Mouse (Mus musculus) hindbrain, embryonic 15.5 days (tissue): ENCODE data around the gene Elof1. TPM values are rescaled to one million over a fixed set of nuclear protein-coding genes. Genes with fewer than 3 reads are reported as not detected.
A peak's percentile ranks its signal among the peaks of the same experiment; 100 is the strongest.

ENCODE experiments used
- ATAC-seq: fragments of 200-750 bp; cut with Nextera tagmentation; 2 replicates; pipeline ENCODE4 v1.8.0; 2017; ENCODE audit warnings: low read depth, moderate number of reproducible peaks, moderate TSS enrichment; ENCODE audit not compliant: low FRiP score
- H3K27ac ChIP-seq: fragments of 300-500 bp; sonication (generic); replicated peaks from 2 replicates; pipeline ENCODE4 v1.5.1; 2015; ENCODE audit warnings: mild to moderate bottlenecking, inconsistent platforms
- H3K27me3 ChIP-seq: fragments of 300-500 bp; sonication (generic); 2 replicates; pipeline ENCODE4 v1.6.1; 2015; ENCODE audit warnings: control low read depth, inconsistent platforms
- H3K36me3 ChIP-seq: fragments of 300-500 bp; sonication (generic); 2 replicates; pipeline ENCODE4 v1.6.1; 2015; ENCODE audit warnings: control low read depth, inconsistent platforms
- H3K4me1 ChIP-seq: fragments of 300-500 bp; sonication (generic); replicated peaks from 2 replicates; pipeline ENCODE4 v1.6.1; 2015; ENCODE audit warnings: control low read depth, inconsistent platforms
- H3K4me2 ChIP-seq: fragments of 300-500 bp; sonication (generic); 2 replicates; pipeline ENCODE4 v1.6.1; 2015; ENCODE audit warnings: moderate library complexity, mild to moderate bottlenecking, inconsistent platforms
- H3K4me3 ChIP-seq: fragments of 300-500 bp; sonication (generic); 2 replicates; pipeline ENCODE4 v1.5.1; 2015; ENCODE audit warnings: mild to moderate bottlenecking, inconsistent platforms
- H3K9ac ChIP-seq: fragments of 300-500 bp; sonication (generic); 2 replicates; pipeline ENCODE4 v1.6.1; 2015; ENCODE audit warnings: inconsistent platforms
- H3K9me3 ChIP-seq: fragments of 300-500 bp; sonication (generic); 2 replicates; pipeline ENCODE4 v1.6.1; 2016; ENCODE audit warnings: control low read depth, inconsistent platforms
- WGBS: fragments of 180-500 bp; shearing (Covaris S2); methylation state at CpG from one replicate; pipeline ENCODE4 v1.1.7; 2015; 5-methylcytosine and 5-hydroxymethylcytosine counted together
- polyA plus RNA-seq: library from polyadenylated mRNA; unstranded; fragments of >200 nt; fragmentation: Nextera tagmentation; extraction: Ambion mirVana; gene quantifications from 2 replicates; pipeline ENCODE4 v1.2.1, GENCODE M21; 2015

The Elof1 gene
- polyA plus RNA-seq, 1 experiment from 2014 or later = 183 TPM

DNA sequence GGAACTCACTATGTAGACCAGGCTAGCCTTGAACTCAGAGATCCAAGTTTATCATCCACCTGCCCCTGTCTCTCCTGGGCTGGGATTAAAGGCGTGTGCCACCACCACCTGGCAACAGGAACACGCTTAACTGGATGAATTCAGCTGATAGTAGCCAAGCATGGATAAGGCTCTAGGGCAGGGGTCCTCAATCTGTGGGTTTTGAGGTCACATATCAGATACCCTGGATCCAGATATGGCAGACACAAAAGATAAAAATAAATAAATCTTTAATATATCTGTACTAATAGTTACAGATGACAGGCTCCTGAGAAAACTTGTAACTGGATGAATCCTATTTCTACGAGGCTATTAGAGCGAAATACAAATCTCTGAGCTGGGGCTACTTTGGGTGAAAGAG is 1.3 kb downstream of the Elof1 start:
- H3K27me3 ChIP-seq = no peaks in the 10 kb centered on the region
- H3K9ac ChIP-seq = peak overlapping the region; percentile 62; the same call in 1 of the 2 replicates
- H3K4me3 ChIP-seq = peak overlapping the region; percentile 52
- WGBS = 80% methylated on average over 4 of the region's 4 CpGs
- H3K36me3 ChIP-seq = peaks cover 21% of the 10 kb centered on the region
- peaks cover 23% of the 10 kb centered on the region for H3K4me1 ChIP-seq
- no peak overlapping the region for H3K27ac ChIP-seq
- no peak for ATAC-seq
- no peaks in the 10 kb centered on the region for H3K9me3 ChIP-seq
- H3K4me2 ChIP-seq = peak overlapping the region; percentile 77

DNA sequence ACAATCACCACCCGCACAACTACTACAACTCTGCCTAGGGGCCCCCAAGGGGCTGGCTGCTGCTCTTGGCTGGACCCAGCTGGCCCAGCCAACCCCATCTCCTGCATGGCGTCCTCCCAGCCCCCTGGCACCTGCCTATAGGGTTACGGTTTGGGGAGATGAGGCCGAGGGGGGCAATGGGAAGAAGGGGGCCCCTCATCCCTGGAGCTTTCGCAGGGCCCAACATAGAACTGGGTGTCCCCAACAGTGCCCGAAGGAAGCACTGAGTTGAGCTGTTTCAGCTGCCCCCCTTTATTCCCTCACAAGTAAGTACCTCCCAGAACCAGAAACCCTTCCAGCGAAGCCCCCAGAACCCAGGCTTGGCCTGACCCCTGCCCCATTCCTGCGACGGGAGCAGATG is 8.8 kb downstream of the Elof1 start:
- Histone ChIP-seq H3K36me3 (peaks cover 18% of the 10 kb centered on the region), H3K27ac (no peak overlapping the region), H3K4me3 (no peak overlapping the region), H3K9ac (no peak overlapping the region), H3K4me1 (no peaks in the 10 kb centered on the region), H3K4me2 (no peak overlapping the region), H3K9me3 (no peaks in the 10 kb centered on the region), H3K27me3 (no peaks in the 10 kb centered on the region)
- 95% methylated on average over 9 of the region's 9 CpGs for WGBS
- peak; percentile 12; the same call in 1 of the 2 replicates for ATAC-seq

DNA sequence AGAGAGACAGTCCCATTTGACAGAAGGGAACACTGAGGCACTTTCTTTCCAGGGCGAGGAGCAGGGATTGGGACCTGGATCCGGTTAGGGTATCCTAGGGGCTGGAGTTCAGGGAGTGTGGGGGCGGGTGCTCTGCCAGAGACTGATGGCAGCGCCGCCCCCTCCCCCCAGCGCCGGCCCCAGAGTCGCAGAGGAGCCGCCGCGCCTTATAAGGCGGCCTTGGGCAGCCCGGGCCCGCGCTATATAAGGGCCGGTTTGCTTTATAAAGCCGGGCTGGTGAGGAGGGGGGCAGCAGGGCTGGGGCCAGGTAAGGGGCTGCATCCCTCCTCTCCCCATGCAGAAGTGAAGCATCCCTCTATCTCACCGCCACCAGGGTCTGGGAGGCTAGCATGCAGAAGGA is 17.1 kb downstream of the Elof1 start:
- Histone ChIP-seq H3K4me2 (no peak overlapping the region), H3K4me3 (no peak overlapping the region), H3K9me3 (no peaks in the 10 kb centered on the region), H3K9ac (no peak overlapping the region), H3K4me1 (no peaks in the 10 kb centered on the region; the same call in 1 of the 2 replicates), H3K27ac (no peak overlapping the region), H3K27me3 (peaks cover 33% of the 10 kb centered on the region), H3K36me3 (no peaks in the 10 kb centered on the region)
- ATAC-seq = no peak
- WGBS = 6% methylated on average over 18 of the region's 18 CpGs

DNA sequence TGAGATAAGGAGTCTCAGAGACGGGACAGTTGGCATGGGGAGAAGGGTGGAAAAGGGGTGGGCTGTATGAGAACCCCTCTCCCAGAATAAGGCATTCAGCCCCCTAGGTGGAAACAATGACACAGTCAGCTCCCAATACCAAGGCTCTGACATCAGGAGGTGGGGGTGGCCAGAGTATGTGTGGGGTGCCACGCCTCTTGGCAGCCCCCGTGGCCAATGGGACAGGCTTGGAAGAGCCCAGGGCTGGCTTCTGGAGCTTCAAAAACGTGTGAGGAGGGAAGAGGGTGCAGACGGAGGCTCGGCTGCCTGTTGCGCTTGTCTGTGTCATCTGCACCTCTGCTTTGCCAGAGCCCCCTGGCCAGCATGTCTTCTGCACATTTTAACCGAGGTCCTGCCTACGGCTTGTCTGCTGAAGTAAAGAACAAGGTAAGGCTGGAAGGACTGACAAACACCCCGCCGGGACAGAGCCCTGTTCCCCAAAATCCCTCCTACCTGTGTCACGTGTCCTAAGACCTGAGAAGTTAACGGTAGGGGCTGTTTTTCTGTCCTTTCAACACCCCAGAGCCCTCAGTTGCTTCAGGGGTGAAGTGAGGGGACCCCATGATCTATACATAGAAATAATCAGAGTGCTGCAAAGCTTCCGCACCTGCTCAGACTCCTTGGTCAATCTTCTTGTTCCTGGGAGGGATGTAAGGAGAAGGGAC is 17.8 kb downstream of the Elof1 start, which contains the start of gene Cnn1:
Gene Cnn1, plus strand, starts transcription at position 224 of the 704 bp plus-strand sequence.
- ATAC-seq = no peak
- no peaks in the 10 kb centered on the region; the same call in 1 of the 2 replicates for H3K4me1 ChIP-seq
- WGBS = 7% methylated on average over 14 of the region's 14 CpGs
- no peak within 1 kb of the TSS for H3K4me2 ChIP-seq
- H3K9ac ChIP-seq = no peak within 1 kb of the TSS
- H3K36me3 ChIP-seq = no peaks in the 10 kb centered on the region
- H3K27ac ChIP-seq = no peak within 1 kb of the TSS
- H3K4me3 ChIP-seq = no peak within 1 kb of the TSS
- peaks cover 33% of the 10 kb centered on the region for H3K27me3 ChIP-seq
- H3K9me3 ChIP-seq = no peaks in the 10 kb centered on the region

DNA sequence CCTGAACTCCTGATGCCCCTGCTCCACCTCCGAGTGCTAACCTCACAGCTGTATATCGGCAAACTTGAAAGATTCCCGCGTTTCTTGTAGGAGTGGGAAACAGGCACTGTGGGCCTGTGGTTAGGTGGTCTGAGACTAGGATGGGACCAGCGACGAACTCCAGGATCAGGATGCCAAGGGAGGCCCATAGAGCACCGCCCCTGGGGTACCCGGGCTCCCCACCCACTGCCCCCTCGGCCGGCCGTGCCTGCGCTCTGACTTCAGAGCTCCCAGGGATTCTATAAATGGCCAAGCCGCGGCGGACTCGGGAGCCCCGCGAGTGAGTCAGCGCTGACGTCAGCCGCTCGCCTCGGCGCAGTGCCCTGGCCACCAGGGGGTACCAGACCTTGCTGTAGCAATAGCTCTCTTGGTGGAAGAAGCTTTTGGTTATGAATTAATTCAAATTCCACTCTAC is 21.1 kb downstream of the Elof1 start:
- H3K4me1 ChIP-seq = no peaks in the 10 kb centered on the region; the same call in 1 of the 2 replicates
- ATAC-seq = peak; percentile 54; the same call in 1 of the 2 replicates
- peak overlapping the region; percentile 28 for H3K4me3 ChIP-seq
- H3K27ac ChIP-seq = no peak overlapping the region
- WGBS = 3% methylated on average over 24 of the region's 24 CpGs
- peaks cover 32% of the 10 kb centered on the region for H3K27me3 ChIP-seq
- H3K9ac ChIP-seq = peak overlapping the region; percentile 15; the same call in 1 of the 2 replicates
- H3K9me3 ChIP-seq = no peaks in the 10 kb centered on the region
- H3K36me3 ChIP-seq = no peaks in the 10 kb centered on the region
- peak overlapping the region; percentile 55 for H3K4me2 ChIP-seq

DNA sequence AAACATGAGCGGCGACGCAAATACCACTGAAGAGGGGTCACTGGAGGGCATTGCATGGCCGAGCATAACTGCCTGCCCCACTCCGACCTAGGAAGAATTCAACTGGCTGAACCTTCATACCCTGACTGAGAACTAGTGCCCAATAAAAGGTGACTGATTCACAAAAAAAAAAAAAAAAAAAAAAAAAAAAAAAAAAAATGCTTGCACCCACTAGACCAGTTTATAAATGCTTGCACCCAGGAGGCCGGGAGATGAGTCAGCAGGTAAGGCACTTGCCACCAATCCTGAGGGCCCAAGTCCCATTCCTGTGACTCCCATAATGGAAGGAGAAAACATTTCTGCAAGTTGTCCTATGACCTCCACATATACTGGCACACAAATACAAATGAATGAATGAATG is 24.2 kb downstream of the Elof1 start:
- WGBS = 92% methylated on average over 6 of the region's 6 CpGs

DNA sequence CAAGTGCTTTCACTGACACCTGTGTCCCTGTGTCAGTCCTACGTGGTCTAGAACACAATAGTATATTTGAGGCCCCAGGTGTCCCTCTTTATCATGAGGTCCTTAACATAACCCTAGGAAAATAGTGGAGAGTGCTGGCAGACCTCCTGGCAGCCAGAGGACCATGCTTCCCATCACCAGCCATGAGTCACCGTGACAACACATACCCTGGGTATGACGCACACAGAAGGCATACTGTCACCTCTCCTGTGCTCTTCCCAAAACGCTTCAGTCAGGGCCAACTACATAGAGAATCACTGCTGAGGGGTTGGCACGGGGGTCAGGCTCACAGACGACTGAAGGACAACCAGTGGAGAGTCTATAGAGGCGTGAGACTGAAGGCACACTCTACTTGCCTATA is 27.0 kb downstream of the Elof1 start:
- Histone ChIP-seq H3K27me3 (peaks cover 2% of the 10 kb centered on the region; the same call in 1 of the 2 replicates), H3K36me3 (no peaks in the 10 kb centered on the region), H3K9ac (no peak overlapping the region), H3K4me3 (no peak overlapping the region), H3K9me3 (no peaks in the 10 kb centered on the region), H3K27ac (no peak overlapping the region), H3K4me2 (no peak overlapping the region), H3K4me1 (peaks cover 7% of the 10 kb centered on the region)
- ATAC-seq = no peak
- WGBS = 86% methylated on average over 7 of the region's 7 CpGs

More for the DNA sequence above, 24.2 kb downstream of the Elof1 start:
- no peak for ATAC-seq
- no peak overlapping the region for H3K9ac ChIP-seq
- no peak overlapping the region for H3K27ac ChIP-seq
- H3K36me3 ChIP-seq = no peaks in the 10 kb centered on the region
- H3K4me3 ChIP-seq = no peak overlapping the region
- H3K4me1 ChIP-seq = no peaks in the 10 kb centered on the region; the same call in 1 of the 2 replicates
- H3K27me3 ChIP-seq = peaks cover 5% of the 10 kb centered on the region; the same call in 1 of the 2 replicates
- no peak overlapping the region for H3K4me2 ChIP-seq
- H3K9me3 ChIP-seq = no peaks in the 10 kb centered on the region

DNA sequence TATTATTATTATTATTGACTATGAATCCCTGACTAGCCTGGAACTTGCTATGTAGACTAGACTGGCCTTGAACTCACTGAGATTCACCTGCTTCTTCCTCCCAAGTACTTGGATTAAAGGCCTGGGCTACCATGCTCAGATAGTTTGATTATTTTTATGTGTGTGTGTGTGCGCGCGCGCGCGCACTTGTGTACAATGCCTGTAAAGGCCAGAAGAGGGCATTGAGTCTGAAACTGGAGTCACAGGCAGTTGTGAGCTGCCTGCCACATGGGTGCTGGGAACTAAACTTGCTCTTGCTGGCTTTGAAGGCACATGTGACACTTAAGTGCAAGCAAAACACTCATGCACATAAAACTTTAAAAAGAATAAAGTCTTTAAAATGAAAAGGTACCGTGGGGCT is 27.7 kb downstream of the Elof1 start:
- H3K9me3 ChIP-seq = no peaks in the 10 kb centered on the region
- no peaks in the 10 kb centered on the region for H3K36me3 ChIP-seq
- 98% methylated on average over 7 of the region's 7 CpGs for WGBS
- H3K4me2 ChIP-seq = no peak overlapping the region
- H3K27me3 ChIP-seq = peaks cover 2% of the 10 kb centered on the region; the same call in 1 of the 2 replicates
- no peak overlapping the region for H3K9ac ChIP-seq
- peaks cover 12% of the 10 kb centered on the region for H3K4me1 ChIP-seq
- no peak overlapping the region for H3K4me3 ChIP-seq
- H3K27ac ChIP-seq = no peak overlapping the region
- ATAC-seq = no peak

DNA sequence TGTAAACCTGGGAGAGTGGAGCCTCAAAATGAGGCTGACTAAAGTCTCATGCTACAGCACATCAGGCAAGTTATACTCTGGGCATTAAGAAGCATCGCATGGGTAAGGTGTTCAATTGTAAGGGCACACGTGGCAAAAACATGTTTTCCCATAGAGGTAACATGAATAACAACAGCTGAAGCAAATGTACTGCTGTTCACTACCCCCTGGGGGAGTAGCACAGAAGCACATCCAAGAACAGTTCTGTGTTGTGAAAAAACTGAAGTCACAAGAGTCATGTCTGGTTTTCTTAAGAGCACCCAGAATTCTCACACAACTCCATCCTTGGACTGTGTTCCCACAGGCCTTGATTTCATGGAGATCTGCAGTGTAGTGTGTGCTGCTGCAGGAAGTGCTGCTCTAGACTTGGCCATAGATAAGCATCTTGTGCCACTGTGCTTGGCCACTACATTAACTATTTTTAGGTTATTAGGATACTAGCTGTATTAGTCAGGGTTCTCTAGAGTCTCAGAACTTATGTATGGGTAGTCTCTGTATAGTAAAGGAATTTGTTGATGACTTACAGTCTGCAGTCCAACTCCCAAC is 29.8 kb downstream of the Elof1 start:
- Histone ChIP-seq H3K36me3 (no peaks in the 10 kb centered on the region), H3K9ac (no peak overlapping the region), H3K4me3 (no peak overlapping the region), H3K27me3 (no peaks in the 10 kb centered on the region), H3K9me3 (no peaks in the 10 kb centered on the region), H3K27ac (no peak overlapping the region), H3K4me2 (no peak overlapping the region), H3K4me1 (peaks cover 14% of the 10 kb centered on the region)
- WGBS = 86% methylated on average over 2 of the region's 2 CpGs
- ATAC-seq = no peak

DNA sequence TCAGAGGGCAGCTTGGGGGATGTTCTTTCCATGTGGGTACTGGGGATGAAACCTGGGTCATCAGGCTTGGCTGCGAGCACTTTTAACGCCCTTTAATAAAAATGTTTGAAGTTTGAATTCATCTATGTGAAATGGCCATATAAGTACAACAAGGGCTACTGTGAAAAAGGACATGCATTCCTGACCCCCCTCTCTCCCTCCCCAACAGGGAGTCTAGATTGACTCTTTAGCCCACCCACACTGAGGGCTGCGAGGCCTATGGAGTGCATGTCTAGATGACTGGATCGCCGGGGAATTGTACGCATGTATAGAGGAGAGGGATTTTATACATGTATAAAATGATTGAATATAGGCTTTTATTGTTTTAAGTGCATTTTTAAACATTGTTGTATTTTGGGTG is 31.0 kb downstream of the Elof1 start:
- peak overlapping the region; percentile 59 for H3K9ac ChIP-seq
- no peak for ATAC-seq
- H3K4me2 ChIP-seq = peak overlapping the region; percentile 67
- H3K9me3 ChIP-seq = no peaks in the 10 kb centered on the region
- peaks cover 14% of the 10 kb centered on the region for H3K4me1 ChIP-seq
- peak overlapping the region; percentile 83; the same call in 1 of the 2 replicates for H3K27ac ChIP-seq
- H3K4me3 ChIP-seq = peak overlapping the region; percentile 79
- 82% methylated on average over 6 of the region's 6 CpGs for WGBS
- no peaks in the 10 kb centered on the region for H3K27me3 ChIP-seq
- H3K36me3 ChIP-seq = no peaks in the 10 kb centered on the region

DNA sequence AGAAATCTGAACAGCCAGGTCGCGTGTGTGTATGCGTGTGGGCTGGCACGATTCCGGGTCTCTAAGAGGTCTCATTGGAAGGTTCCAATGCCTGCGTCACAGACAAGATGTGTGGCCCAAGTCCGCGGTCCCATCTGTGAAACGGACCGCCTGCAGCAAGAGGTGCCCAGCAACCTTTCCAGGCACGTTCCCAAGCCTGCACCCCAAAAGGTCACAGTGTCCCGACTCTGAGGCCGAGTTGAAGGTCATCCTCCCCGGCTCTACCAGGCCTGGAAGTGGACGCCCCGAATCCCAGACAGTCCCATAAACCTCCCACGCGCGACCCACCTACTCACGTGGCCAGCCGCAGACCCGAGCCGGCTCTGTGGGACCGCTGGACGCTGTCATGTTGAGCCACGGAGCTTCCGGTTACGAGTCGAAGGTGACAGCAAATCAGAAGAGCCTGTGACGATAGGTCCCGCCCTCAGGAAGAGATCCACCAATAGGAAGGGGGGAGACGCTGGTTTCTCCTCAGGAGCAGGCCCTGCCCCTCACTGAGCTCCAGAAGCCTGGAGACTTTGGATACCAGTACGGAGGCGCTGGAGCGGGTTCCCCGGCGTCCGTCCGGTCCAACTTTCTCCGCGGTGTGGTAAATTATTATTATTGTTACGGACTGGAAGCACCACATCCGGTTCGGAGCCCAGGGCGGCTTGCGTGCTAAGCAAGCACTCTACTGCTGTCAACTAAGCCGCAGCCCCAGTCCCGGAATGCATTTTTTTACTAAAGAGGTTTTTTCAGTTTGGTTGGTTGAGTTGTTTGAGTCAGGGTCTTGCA is 31.7 kb downstream of the Elof1 start, which contains the start of gene Ecsit:
Gene Ecsit, minus strand, starts transcription at position 417 of the 813 bp plus-strand sequence.
- WGBS = under 1% methylated on average over 48 of the region's 48 CpGs
- H3K9ac ChIP-seq = peak within 1 kb of the TSS; percentile 63

More for the DNA sequence above, 31.7 kb downstream of the Elof1 start, which contains the start of gene Ecsit:
- peak; percentile 98 for ATAC-seq
- no peaks in the 10 kb centered on the region for H3K27me3 ChIP-seq
- peak within 1 kb of the TSS; percentile 67 for H3K4me2 ChIP-seq
- peak within 1 kb of the TSS; percentile 83 for H3K27ac ChIP-seq
- peak within 1 kb of the TSS; percentile 79 for H3K4me3 ChIP-seq
- no peaks in the 10 kb centered on the region for H3K9me3 ChIP-seq
- peaks cover 14% of the 10 kb centered on the region for H3K4me1 ChIP-seq
- H3K36me3 ChIP-seq = no peaks in the 10 kb centered on the region
